Mouse (Mus musculus) c-Kit-positive CD71-positive TER-119-positive erythroid progenitor cells, embryonic 14.5 days (primary cell): ENCODE data around the gene Ank.

ENCODE experiments used
- DNase-seq: peaks from one replicate; pipeline ENCODE4 v3.0.0-alpha.2; 2013; ENCODE audit warnings: low spot score

Ank gene

DNA sequence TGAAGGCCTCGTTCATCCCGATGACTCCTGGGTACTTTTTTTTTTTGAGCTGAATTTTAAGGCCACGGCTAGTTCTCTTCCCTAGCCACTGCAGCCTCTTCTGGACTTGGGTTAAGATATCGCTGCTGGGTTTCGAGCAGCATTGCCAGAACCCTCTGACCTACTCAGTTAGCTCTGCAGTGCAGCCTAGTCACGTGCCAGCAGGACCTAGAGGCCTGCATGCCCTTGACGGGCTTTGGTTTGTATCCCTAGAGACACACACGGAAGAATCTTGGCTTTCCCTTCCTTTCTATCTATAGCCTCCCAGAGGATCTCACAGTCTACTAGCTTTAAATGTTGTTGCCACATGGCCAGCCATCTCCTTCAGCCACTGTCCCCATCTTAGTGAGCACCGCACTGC is 73.3 kb downstream of the Ank start:
- DNase-seq, result no peak

DNA sequence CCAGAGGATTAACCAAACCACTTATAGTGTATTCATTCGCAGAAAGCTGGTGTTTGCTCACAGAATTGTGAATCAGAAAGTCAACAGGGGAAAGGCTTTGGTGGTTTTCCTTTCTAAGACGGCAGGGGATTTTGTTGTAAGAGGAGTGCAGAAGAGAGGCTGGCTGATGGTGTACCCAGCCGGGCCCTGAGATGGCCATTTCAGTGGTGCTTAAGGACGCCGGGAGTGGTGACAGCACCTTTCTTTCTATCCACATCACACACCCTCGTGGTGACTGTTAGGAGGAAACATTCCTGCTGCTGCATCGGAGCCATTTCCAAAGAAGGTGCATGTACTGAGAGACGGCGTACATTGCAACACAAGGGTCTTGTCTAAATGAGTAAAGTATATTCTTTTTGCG is 78.7 kb downstream of the Ank start:
- no peak for DNase-seq

DNA sequence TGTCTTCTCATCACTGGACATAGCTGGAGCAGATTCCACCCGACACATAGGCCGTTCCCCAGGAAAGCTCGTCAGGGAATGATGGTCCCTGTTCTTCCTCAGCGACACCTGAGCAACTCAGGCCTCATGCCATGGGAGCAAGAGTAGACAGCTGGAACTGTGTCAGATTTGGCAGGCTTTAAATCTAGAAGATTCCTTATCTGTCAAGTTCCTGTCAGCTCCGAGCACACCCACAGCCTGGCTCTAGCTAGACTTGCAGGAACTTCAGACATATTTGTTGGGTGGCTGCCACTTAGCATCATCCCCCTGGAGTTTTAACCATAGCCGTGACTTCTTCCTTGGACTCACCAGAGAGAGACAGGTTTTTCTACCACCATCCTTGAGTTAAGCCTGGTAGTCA is 81.6 kb downstream of the Ank start:
- no peak for DNase-seq

DNA sequence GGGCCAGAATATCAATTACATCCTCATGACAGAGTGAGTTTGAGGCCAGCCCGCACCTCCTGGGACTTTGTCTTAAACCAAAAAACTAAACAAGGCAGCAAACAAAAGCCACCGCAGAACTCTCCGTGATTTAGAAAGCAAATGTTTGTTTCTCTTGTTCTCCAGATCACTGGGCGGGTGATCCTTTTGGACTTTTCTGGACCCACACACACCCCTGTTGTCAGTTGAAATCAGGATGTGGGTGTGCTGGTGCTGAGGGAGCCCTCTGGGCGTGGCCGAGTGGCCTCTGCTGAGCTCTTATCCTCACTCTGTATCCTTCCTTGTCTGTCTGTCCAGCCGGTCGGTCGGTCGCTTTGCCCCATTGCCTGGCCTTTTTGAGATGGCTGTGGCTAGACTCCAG is 82.6 kb downstream of the Ank start:
- DNase-seq, result no peak

DNA sequence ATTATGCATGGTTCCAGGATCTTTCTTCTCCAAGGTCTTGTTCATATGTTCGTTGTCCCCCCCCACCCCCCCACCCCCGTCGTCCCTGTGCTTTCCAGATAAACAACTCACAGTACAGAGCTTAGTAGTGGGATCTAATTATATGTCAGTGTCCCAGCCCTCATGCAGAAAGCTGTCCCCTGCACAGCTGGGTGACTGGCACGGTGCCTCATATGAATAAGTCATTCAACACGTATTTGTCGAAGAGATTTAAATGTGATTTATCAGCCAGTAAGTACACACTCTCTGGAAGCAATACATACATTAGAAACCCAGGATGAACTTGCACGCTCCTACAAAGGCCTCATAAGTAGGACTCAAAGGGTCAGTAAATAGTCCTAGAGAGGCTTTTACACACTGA is 83.4 kb downstream of the Ank start:
- DNase-seq, result no peak

DNA sequence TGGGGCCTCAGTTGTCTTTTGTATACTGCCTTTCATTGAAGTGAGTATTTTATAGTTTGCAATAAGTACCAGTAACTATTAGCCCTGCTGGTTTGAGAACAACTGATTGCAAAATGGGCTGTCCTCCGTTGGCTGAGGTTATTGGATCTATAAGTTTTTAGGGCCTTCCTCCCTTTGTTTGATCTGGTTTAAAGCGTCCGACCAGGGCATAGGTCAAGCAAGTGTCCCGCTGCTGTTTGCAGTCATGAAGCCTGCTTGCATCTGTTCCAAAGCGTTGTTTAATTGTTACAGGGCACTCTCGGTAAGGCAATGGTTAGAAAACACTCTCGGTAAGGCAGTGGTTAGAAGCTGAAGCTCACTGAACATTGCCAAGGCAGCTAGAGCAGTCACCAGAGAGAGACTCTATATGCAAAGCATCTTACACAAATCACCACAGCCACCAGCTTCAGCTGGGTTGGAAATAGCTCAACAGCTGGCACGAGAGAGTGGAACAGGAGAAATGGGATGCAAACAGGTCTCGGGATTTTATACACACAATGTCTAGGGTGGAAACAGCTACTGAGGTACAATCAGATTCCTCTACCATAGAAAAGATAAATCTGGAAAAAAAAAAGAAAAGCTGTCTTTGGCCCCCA is 84.0 kb downstream of the Ank start:
- DNase-seq, result no peak

DNA sequence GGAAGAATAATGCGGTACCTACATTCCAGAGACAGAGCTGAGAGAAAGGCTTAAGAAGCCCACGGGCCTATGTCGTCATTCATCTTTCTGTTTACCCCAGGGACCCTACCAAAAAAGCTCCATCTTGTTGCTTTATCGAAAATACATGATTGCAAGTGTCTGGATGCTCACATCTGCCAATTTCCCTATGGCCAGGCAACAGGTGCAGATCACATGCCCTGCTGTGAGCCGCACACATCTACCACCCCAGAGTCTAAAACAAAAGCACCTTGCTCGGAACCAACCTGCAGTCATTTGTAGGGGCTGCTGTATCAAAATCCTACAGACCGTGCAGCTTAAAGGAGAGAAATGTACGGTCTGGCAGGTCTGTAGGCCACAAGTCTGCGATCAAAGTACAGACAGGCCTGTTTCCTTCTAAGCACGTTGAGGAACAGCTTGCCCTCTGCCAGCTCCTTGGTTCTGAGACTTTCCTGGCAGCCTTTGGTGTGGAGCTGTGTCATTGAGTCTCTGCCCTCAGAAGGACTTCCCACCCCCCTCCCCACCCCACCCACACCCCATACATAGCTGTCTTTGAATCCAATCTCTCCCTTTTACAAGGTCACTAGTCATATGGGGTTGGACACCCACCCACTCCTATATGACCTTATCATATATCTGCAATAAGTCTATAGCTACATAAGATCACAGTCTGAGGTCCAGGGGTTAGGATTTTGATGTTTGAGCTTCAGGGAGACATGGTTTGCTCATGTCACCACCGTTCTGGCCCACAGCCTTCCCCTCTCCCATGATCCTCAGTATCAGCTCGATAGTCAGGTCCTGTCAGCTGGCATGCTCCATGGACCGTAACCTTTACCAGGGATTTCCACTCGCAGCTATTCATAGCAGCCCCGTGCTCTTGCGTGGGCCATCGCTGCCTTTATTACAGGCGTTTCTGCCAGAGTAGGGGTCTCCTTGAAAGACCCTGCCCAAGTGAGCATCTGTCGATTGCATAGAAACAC is 84.9 kb downstream of the Ank start:
- no peak for DNase-seq

DNA sequence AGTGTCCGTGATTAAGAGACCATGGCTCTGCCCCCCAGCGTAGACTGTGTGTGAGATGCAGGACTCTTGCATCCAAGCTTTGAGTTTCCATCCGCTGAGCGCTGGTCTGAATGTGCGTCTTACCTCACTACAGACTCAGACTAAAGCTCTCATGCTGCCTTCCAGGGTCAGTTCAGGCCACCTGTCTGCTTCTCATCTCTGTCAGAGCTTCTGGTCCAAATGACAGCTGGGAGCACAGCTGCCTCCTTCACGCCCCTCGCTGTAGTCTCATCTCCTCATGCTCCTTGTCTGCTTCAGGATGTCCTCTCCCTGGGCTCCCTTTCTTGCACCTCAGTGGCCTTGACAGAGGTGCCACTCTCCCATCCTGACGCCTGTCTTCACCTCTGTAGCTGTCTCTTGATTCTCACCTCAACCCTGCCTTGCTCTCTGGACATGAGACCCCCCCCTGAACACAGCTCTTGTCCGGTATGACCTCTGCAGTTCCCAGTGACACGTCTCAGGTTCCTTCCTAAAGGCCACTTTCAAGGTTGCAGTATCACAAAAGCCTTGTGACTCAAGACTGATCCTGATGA is 85.7 kb downstream of the Ank start:
- DNase-seq, result no peak

DNA sequence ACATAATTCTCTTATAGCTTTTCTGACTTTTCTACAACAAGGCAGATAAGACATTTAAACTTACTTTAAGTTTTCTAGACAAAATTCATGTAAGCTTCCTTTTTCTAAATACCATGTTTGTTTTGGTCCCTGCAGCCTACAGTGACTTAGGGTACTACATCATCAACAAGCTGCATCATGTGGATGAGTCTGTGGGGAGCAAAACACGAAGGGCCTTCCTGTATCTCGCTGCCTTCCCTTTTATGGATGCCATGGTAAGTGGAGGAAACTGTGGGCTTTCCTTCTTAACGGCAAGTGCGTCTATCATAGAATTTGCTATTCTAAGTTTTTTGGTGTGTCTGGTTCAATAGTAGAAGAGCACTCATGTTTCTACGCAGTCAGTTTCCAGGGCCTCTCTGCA is 87.1 kb downstream of the Ank start:
- DNase-seq, result no peak

DNA sequence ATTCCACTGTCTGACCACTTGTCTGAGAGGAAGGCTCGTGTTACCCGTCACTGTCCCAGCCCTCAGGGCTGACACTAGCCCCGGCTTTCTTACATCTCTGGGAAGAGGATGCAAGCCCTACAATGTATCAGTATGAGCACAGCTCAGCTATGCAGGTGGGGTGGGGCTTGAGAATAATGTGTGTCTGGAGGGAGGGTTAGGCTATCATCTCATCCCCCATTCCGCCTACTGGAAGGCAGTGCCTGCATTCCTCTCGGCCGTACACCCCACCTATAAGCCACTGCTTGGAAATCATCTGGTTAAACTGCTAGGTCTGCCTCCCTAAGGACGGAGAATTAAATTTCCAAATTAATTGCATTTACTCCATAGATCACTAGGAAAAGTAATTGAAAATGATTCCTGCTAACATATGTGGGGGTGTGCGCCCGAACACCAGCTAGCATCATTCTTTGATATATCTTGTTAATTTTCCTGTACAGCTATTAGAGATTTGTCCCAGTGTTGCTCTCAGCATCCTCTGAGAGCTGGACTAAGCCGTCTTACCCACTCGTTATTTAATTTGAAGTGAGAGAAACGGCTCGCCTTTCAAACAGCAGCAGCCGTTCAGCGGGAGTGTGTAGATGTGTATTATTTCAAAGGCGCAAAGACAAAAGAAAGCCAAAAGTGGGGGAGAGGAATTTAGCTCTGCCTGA is 92.1 kb downstream of the Ank start:
- DNase-seq, result no peak

DNA sequence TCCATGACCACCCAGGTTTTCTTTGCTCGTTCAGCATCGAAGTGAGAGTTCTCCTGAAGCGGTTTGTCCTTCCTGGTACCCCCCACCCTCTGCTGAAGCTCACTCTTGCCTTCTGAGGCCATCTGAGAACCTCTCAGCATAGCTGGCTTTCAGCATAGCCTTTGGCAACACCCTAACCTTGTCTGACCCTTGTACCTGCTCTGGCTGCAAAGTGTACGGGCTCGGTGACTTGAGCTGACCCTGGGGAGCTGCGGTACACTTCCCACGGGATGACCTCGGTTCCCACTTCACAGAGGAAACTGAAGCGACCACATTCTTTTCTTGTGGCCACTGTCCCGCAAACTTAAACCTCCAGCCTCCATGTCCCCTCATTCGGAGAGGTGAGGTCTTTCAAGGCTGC is 93.8 kb downstream of the Ank start:
- no peak for DNase-seq

DNA sequence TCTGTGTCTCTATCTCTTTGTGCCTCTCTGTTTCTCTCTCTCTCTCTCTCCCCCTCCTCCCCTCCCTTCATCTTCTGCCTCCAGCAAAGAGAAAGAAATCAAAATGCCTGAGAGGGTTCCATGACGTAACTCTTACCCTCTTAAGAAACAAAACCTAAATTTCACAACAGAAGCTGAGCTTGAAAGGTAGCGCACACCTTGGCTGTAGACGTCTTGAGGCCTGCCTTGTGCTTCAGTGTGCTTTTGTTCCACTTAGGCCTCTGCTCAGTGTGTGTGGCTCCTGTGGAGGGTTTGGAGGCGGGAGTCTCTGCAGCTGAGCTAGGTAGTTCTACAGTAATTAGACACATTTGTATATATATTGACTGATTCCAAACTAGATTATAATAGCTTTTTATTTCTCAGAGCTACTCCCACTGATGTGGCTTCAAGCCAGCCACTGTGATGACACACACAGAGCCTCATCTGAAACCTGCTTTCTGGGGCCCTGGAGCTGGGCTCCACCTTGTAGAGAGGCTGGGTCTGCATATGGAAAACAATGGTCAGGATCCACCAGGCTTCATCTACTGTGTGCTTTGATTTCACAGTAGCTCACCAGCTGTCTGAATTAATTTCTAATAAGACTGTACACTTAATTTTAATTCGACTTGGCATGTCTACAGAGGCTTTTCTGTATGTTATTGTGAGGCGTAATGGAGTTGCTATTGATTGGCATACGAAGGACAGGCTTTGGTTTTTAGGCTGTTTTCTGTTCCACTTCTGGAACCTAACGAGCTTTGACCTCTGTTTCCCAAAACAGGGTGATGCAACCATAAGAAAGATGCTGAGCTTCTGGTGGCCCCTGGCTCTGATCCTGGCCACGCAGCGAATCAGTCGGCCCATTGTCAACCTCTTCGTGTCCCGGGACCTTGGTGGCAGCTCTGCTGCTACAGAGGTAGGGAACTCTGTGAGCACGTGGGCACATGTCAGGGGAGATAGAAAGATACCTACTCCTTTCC is 97.9 kb downstream of the Ank start:
- DNase-seq, result no peak

DNA sequence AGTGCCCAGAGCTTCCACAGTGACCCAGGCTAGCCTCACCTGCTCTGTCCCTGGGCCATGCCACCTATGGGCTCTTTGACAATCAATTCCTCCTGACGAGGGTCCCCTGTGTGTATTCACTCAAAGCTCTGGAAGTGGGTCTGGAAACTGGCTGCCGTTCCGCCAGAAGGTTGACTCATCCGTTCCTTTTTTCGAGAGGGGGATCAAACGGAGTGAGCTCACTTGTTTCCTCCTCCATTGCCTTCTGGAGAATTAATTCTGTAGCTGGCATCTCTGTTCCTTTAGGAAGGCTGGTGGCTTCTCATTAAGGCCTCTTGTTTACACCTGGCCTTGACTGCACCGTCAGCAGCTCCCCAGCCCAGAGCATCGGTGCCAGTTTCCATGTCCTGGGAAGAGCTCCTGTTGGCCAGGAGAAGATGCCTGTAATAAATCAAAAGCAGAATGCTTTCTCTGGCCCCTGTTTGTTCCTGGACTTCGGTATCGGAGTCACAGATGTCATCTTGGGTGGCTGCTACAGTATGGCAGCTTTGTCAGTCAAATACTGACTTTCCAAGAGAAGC is 99.2 kb downstream of the Ank start:
- no peak for DNase-seq

DNA sequence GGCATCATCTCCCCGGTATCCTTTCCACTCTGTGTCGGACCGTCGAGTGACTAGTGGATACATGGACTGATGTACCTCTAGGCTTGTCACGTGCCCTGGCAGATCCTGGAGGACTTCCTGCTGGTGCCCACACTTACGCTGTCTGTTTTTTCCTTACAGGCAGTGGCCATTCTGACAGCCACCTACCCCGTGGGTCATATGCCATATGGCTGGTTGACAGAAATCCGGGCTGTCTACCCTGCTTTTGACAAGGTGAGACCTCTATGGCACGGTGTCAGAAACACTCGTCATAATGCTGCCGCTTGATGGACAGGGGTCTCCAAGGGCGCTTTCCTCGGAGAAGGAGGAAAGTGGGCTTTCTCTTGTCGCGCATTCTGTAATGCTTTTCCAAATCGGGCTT is 100.9 kb downstream of the Ank start:
- no peak for DNase-seq

DNA sequence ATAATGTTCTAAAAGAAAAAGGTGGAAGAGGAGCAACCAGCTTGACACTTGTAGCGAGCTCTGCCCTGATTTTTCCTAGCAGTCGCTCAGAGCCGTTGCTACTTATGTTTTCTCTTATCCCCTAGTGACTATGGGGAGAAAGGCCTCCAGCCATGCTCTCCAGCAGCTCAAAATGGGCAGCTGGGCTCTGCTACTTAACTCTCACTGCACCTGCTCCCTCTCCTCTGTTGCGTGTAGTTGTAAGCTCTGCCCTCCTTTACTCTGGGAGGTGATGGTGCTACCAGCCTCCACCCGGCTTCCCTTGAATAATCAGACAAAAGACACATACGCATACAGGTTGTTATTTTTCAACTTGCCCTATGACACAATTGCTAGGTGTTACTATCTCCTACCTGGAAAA is 101.9 kb downstream of the Ank start:
- no peak for DNase-seq

DNA sequence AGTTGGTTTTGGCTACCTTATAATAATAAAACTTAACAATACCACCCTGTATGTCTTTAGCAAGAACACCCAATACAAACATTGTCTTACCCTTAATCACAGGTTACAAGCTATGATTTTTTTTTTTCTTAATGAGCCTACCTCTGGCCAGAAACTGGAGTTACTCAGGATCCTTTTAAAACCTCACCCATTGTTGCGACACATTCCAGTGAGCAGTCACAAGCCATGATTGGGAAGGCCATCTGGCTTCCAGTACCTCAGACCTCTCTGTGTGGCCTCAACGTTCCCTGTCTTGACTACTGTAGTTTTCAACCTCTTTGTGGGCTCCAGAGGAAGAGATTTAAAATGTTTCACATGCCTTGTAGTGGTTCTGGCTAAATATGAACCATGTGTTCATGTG is 103.4 kb downstream of the Ank start:
- no peak for DNase-seq

DNA sequence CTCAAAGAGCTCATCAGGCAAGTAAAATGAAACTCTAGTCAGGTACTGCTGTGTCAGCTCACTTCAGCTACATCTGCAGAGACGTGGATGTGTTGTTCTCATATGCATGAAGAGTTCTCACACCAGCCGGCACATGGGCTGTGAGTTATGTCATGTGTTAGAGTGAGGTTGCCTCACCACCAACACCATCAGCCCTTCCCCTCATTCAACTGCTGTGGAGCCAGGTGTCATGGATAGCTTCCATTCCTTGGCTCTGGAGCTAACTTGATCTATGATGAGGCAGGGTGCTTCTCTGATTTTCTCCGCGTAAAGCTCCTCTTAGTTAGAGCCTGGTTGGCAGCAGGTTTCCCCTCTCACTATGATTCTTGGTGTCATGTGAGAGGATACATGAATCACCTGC is 103.9 kb downstream of the Ank start:
- no peak for DNase-seq

DNA sequence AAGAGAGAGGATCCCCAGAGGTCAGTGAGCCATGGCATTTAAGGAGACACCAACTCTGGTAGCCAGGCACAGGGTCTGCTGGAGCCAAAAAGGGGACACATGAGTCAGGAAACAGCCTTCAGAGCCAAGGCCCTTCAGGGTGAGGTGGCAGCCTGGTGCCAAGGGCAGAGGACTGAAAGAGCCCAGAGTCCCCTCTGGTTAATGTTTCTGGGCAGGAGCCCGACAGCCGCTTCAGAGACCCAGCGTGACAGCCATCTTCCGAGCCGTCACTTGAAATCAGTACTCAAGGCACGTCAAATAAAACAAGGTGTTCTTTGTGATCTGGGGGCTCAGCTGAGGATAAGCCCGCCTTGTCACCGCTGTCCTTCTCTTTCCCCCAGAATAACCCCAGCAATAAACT is 104.7 kb downstream of the Ank start:
- no peak for DNase-seq

DNA sequence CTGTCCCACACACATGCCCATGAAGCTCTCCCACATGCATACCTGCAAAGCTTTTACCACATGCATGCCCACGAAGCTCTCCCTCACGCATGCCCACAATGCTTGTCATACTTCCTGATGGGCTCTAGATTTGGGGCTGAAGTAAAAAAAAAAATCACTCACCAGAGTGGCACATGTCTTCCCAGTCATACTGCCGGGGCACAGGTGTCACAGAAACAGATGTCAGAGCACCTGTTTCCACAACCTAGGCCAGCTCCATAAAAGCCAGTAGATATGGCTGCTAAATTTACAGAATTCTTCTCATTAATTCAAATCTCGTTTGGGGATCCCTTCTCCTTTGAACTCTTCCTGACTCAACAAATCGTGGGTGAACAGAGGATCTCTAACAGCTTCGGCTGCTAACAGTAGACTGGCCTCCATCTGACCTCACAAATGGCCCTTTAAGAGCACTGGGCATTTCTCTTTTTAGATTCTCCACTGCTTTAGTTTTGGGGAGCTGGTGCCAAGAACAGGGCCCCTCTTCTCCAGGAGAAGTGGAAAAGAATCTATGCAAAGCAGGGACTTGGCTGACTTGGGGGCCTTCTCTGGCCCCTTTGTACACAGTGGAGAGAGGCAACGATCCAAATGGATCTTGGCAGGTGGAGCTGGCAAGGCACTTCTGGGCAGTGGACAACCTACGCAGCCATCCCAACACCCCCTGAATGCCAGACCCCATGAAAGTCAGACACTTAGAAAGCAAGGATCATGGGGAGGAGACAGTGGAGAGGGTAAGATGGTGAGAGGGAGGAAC is 108.7 kb downstream of the Ank start:
- DNase-seq, result no peak

DNA sequence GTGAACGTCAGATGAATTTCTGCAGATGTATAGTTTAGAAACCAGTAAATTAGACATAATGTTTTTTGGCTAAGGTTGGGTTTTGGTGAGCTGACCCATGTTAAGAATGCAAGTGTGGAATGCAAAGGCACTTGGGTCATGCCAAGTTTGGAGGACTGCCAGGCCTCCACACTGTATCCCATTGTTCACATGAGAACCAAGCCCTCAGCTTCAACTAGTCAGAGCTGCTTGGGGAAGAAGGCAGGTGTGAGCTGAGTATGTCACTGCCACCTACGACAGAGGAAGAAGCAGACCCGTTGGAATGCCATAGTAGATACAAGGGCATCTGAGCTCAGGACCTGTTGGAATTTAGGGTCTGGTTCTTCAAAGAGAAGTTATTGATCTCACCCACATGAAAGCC is 109.5 kb downstream of the Ank start:
- DNase-seq, result no peak
